Mouse (Mus musculus) adrenal gland, adult 8-10 months (tissue): ENCODE data around the gene Vkorc1l1. TPM values are rescaled to one million over a fixed set of nuclear protein-coding genes. Genes with fewer than 3 reads are reported as not detected.

Experiments used
- total RNA-seq, 4 experiments: library from RNA; stranded (reverse); gene quantifications; 2 replicates each; pipeline ENCODE4 v1.2.4; 2022

Gene Vkorc1l1
- total RNA-seq, 4 experiments from 2014 or later: 29.2 to 38.6 (median 34.6) TPM

Other genes with a start within 250 kb of the Vkorc1l1 start
- not detected for gene Sept14, start 233.5 kb upstream of the Vkorc1l1 start, total RNA-seq
- 100 to 1,000 TPM in 1 of 4 experiments, 10 to 100 TPM in 3; 88.6 to 111 (median 90.3) TPM for gene Mrps17, start 226.5 kb upstream of the Vkorc1l1 start, total RNA-seq
- gene Nipsnap2, start 216.9 kb upstream of the Vkorc1l1 start, total RNA-seq: 100 to 1,000 TPM; 133 to 158 (median 149) TPM
- gene Psph, start 154.5 kb upstream of the Vkorc1l1 start, total RNA-seq: 10 to 100 TPM; 19.7 to 25.4 (median 22.5) TPM
- 10 to 100 TPM; 30.2 to 69.8 (median 54.5) TPM for gene Sumf2, start 95.0 kb upstream of the Vkorc1l1 start, total RNA-seq
- gene Chchd2, start 54.5 kb upstream of the Vkorc1l1 start, total RNA-seq: 1,000 to 10,000 TPM in 1 of 4 experiments, 100 to 1,000 TPM in 3; 716 to 1,044 (median 882) TPM
- gene Zbed5, start 46.2 kb upstream of the Vkorc1l1 start, total RNA-seq: 1 to 10 TPM; 1.5 to 3.3 (median 2.0) TPM
- 1 to 10 TPM in 3 of 4 experiments, under 1 TPM in 1; 0.49 to 2.6 (median 1.1) TPM for gene Phkg1, start 43.4 kb upstream of the Vkorc1l1 start, total RNA-seq
- 1 to 10 TPM; 3.3 to 7.2 (median 5.0) TPM for gene Nupr1l, start 33.4 kb upstream of the Vkorc1l1 start, total RNA-seq
- gene Gusb, start 61.1 kb downstream of the Vkorc1l1 start, total RNA-seq: 10 to 100 TPM; 57.5 to 75.2 (median 68.5) TPM
- 100 to 1,000 TPM; 137 to 158 (median 148) TPM for gene Asl, start 87.3 kb downstream of the Vkorc1l1 start, total RNA-seq
- 10 to 100 TPM; 44.8 to 48.3 (median 47.7) TPM for gene Crcp, start 87.3 kb downstream of the Vkorc1l1 start, total RNA-seq
- 10 to 100 TPM; 46.9 to 86.8 (median 67.7) TPM for gene Tpst1, start 131.4 kb downstream of the Vkorc1l1 start, total RNA-seq
- 10 to 100 TPM; 14.5 to 19.6 (median 17.4) TPM for gene Kctd7, start 202.9 kb downstream of the Vkorc1l1 start, total RNA-seq
- 10 to 100 TPM; 32.0 to 53.7 (median 39.0) TPM for gene Rabgef1, start 229.8 kb downstream of the Vkorc1l1 start, total RNA-seq